Mouse (Mus musculus): Measurements from ENCODE around the gene Ipmk.

DNA sequence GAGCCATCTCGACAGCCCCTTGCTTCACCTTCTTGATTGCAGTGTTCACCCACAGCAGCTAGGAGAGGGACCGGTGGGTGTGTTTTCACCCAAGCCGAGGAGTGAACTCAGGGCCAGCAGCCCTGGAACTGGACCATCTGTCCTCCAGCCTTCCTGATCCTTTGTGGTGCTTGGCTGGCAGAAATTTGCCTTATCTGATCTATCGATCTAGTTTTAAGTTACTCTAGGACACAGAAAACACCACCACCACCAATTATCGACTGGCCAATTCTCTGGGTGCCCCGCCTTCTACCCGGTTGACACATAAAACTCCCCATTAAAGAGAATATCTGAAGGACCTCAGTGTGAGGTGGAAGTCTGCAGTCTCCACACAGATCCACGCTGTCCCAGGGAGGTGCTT is 23.9 kb upstream of the Ipmk start:
- TF ChIP-seq POLR2A (IDR thresholded peaks at IDR 0.05; ENCODE audit: borderline replicate concordance, insufficient read depth, low read length) (no peak), CTCF (IDR thresholded peaks at IDR 0.05; ENCODE audit: borderline replicate concordance, insufficient read depth, low read depth, low read length) (no peak)

Measured in cerebellum, adult 2 months (tissue).